Mouse (Mus musculus) 3134 (cell line): ENCODE data around the gene Tanc1.
A peak's percentile ranks its signal among the peaks of the same experiment; 100 is the strongest.
"Not testable (repeated sequence)": the region's sequence is repeated elsewhere in the genome, so short reads cannot be mapped to it uniquely, and the experiment has no call there.

Source experiments
- DNase-seq: peaks from one replicate; pipeline ENCODE4 v3.0.0-alpha.2; 2011; ENCODE audit warnings: low spot score; ENCODE audit not compliant: insufficient read length; ENCODE audit errors: extremely low read depth

Gene Tanc1

DNA sequence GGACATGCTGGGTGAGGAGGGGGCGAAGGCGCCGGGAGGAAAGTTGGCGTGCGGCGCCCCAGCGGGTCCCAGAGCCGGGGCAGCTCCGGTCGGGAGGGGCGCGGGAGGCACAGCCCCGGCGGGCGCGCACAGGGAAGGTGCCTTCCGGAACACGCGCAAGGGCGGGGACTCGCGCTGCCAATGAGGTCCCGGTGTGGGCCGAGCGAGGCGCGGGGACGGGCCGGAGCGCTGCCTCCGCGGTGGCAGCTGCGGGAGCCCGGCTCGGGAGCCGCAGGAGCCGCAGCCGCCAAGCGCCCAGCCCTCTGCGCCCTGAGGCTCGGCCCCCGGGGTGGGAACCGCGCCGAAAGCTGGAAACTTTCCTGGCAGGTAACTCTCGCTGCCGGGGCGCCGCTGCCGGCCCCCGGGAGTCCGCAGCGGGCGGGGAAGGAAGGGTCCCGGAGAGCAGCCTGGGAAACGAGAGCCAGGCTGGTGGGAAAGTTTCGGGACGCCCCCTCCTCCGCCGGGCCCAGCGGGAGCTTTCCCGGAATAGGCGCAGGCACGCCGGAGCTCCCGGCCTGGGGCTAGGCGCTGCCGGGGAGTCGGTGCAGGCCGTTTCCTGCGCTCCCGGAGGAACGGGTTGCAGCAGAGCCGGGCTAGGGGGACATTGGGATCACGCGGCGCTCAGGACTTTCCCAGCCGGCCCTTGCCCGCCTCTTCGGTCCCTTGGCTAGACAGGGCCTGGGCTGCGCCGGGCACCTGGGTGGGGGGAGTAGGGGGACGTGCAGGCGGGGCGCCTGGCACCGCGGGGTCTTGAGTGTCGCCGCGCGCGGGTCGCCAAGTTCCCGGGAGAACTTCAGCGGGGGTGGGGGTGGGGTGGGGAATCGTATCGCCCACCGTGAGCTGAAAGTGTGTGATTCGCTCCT lies at the start of gene Tanc1:
Gene Tanc1 (plus strand): TSS at position 212 of the 902 bp plus-strand sequence.
- DNase-seq = peak; percentile 85

- no peak for DNase-seq
Observed at GRCm38 (mm10) chr2:59562215-59562614, 49.6 kb upstream of the Tanc1 start.

- DNase-seq = no peak
Observed at GRCm38 (mm10) chr2:59562696-59563095, 49.1 kb upstream of the Tanc1 start.

- DNase-seq = not testable (repeated sequence)
Observed at GRCm38 (mm10) chr2:59564029-59564611, 47.7 kb upstream of the Tanc1 start.

DNA sequence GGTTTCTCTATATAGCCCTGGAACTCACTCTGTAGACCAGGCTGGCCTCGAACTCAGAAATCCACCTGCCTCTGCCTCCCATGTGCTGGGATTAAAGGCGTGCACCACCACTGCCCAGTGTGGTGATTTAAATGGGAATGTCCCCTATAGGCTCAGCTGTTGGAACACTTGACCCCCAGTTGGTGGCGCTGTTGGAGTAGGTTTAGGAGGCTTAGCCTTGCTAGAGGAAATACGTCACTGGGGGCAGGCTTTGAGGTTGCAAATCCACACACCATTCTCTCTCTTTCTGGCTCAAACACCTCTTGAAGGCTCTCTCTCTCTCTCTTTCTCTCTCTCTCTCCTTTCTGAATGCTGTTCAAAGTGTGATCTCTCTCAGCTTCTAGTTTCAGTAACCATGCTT lies 46.9 kb upstream of the Tanc1 start:
- no peak for DNase-seq

DNA sequence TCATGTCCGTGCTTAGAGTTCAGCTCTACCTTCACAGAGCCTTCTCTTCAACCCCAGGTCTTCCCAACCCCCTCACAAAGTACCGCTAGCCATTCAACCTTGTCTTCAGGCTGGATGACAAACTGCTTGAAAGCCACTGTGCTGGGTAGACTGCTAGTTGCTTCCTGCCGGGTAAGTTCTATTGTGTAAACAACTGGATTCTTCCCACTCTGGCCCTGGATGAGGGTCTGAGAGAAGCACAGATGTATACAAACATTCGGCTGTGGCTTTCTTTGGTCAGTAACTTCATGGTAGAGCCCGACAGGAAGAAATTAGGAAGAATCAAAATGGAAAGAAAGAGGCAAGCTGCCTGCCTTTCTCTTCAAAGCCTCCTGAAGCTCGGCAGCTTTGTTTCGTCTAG lies 30.9 kb upstream of the Tanc1 start:
- no peak for DNase-seq

- DNase-seq = no peak
Observed at GRCm38 (mm10) chr2:59583961-59584360, 27.9 kb upstream of the Tanc1 start.

GRCm38 (mm10) chr2:59587387-59588095 lies 24.3 kb upstream of the Tanc1 start:
- DNase-seq = peak; percentile 65

GRCm38 (mm10) chr2:59588096-59588405 lies 23.8 kb upstream of the Tanc1 start:
- no peak for DNase-seq

- DNase-seq = no peak
Observed at GRCm38 (mm10) chr2:59593341-59593902, 18.4 kb upstream of the Tanc1 start.

GRCm38 (mm10) chr2:59594095-59594494 lies 17.7 kb upstream of the Tanc1 start:
- no peak for DNase-seq

- no peak for DNase-seq
Observed at GRCm38 (mm10) chr2:59596545-59596944, 15.3 kb upstream of the Tanc1 start.

DNA sequence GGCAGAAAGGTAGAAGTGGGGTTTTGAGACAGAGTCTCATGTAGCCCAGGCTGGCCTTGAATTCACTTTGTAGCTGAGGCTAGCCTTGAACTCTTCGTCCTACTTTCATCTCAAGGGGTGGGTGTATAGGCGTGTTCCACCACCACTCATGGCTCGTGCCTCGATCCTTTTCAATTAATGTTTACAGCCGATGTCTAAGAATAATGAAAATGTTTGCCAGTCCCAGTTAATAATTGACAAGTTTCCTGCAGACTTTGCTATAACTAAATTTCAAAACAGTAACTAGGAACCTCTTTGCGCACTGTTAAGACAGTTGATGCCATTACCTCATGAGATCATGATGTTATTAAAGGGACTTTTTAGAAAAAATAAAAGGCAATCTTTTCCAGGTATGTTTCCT lies 13.6 kb upstream of the Tanc1 start:
- DNase-seq = no peak

GRCm38 (mm10) chr2:59598894-59599293 lies 12.9 kb upstream of the Tanc1 start:
- no peak for DNase-seq

DNA sequence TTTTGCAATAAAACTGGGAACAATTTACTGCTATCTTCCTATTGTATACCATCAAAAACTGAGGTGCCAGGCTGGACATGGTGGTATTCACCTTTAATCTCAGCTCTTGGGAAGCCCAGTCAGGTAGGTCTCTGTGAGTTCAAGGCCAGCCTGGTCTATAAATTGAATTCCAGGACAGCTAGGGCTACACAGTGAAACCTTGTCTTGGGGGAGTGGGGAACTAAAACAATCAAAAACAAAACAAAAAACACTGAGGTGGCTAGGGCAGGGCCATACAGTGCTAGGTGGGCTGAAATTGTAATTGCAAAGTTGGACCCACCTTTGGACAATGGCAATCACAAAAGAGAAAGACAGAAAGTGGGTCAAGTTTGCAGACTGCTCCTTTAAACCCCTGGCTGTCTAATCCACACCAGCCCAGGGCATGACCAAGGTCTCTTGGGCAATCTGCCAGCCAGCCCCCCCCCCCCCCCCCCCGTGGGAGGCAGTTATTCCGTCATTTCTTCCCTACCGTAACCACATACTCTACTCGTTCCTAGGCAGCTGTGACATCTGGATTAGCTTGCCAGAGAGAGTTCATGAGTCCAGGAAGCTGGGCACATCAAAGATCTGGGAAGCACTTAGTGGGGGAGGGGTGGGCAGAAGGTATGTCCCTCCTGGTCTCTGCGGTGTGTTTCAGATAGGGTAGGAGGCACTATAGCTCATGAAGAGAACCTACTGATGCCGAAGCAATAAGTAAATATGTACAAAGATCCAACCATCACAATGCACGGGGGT lies 12.3 kb upstream of the Tanc1 start:
- DNase-seq = peak; percentile 54

DNA sequence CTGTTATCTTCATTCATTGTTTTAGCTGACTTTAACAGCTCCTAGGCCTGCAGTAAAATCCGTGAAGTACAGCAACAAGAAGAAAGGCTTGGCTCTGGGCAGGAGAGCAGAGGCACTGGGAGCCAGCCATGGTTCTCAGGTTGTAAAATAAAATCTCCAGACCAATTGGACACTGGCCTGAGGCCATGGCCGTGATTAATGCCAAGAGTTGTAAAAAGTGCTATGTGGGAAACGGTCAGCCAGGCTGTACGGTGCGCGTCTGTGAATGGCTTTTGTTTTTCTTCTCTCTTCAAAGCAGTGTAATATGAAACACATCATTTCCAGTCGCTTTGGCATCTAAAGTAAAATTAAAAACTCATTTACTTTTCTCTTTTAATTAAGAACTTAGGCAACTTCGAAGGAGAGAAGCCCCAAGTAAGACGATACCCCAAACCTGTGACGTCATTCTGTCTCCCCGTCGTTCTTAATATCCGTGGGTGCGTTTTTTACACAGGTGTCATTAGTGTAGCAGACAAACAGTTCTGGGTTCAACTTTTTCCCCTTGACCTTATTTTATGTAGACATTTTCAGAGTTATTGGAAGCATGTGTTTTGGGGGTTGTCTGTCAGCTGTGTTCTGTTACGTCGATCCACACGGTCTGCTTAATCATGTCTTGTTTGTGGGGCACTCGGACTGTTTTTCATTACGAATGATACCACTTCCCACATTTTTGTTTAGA lies 11.6 kb upstream of the Tanc1 start:
- DNase-seq = peak; percentile 19

DNA sequence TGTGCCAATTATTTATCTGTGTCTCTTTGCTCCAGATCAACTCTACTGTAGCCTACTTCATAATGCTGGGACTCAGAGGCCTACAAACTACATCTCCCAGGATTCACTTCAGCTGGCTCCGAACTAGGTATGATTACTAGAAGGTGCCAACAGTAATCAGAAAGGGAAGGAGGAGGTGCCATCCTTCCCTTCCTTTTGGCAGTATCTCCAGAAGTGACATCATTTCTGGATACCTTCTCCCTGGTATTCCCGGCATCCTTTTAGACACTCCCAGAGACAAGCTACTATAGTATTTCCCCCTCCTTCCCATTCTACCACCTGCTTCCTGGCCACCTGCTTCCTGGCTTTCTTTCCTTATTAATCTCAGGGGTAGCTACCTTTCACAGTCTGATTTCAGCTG lies 10.9 kb upstream of the Tanc1 start:
- DNase-seq = no peak

DNA sequence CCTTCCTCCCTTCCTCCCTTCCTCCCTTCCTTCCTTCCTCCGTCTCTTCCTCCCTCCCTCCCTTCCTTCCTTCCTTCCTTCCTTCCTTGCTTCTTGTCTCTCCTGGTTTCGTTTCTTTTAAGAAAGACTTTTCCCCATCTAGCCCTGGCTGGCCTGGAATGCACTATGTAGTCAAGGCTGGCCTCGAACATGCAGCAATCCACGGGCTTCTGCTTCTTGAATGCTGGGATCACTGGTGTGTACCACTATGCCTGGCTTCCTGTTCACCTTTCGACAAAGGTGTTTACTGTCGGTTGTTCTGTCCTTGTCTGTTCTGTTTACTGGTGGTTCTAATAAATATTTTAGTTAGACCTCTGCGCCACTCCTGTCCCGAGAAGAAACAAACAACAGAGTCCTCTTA lies 10.4 kb upstream of the Tanc1 start:
- DNase-seq = no peak

GRCm38 (mm10) chr2:59608958-59609357 lies 2.9 kb upstream of the Tanc1 start:
- DNase-seq = no peak

DNA sequence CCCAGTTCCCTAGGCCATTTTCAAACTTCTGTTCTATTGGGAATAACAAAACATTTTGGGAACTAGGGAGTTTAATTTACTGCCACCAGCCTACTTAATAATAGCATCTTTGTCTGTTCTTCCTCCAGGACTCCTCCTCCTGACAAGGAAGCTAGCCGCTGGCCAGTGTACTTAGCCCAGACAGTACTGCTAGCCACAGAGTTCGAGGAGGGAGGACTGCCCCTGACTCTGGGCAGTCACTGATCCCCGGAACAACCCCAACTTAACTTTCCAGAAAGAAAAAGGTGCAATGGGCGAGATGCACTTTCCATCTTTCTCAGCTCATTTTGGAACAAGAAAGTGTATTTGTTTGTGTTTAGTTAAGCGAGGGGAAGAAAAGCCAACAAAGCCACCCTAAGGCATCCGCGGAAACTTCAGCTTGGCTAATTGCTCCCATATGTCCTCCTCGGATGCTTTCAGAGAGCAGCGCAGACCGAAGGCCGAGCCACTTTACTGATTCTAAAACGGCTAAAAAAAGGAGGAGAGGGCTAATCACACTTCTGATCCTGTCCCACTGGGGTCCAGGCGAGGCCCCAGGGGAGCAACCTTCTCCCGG lies 529 bp upstream of the Tanc1 start:
- no peak for DNase-seq
